Mouse (Mus musculus): Measurements from ENCODE around the gene Unc93b1. TPM values are rescaled to one million over a fixed set of nuclear protein-coding genes. Genes with fewer than 3 reads are reported as not detected.
"Not testable (repeated sequence)": the region's sequence is repeated elsewhere in the genome, so short reads cannot be mapped to it uniquely, and the experiment has no call there.

Unc93b1 gene
- total RNA-seq, 2 experiments from 2014 or later, result 16.0 to 18.4 TPM

DNA sequence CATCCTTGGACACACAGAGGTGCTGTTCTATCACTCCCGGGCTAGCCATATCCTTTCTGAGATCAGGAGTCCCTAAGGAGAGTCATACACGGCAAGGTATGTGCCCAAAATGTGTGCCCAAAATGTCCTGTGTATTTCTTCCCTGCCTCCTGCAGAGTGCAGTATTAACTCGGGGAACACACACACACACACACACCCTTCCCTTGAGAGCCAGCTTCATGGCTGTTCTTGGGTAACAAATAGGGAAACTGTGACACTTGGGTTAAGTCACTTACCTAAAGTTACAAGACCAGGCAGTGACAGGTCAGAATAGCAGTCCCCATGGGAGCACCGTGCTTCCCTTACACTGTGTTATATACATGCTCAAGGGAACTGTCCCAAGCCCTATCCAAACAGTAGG, 29.0 kb downstream of the Unc93b1 start:
- no peak for DNase-seq (ENCODE audit: low spot score in 2 of 2)
- intact Hi-C loops (cut with DNase I), result no loop called here

DNA sequence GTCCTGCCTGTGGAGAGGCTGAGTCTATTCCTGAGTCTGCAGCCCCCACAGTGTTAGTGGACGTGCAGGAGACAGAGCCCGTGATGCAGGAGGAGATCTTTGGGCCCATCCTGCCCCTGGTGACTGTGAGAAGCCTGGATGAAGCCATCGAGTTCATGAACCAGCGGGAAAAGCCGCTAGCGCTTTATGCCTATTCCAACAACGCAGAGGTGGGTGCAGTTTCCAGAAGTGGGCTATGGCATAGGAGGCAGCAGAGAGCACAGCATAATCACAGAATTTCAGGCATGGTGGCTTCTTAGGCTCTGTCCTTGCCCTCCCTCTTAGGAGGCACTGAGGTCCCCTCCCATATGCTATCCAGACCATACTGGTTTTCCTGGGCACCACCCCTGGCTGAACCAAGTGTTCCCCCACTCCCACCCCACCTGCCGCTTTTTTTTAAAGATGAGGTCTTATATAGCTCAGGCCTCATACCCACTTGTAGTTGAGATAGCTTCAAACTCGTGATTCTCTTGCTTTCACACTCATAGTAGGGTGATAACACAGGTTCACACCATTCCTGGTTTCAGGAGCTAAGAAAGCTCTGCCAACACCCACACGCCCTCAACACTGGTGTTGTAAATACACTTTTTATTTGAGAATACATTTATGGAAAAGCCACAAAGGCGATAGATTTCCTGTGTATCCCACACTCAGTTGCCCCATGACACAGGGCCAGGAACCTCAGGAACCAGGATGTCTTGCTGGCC, 31.5 kb downstream of the Unc93b1 start:
- intact Hi-C loops (cut with DNase I), result no loop called here
- DNase-seq (ENCODE audit: low spot score in 2 of 2), result peak in 1 of 2 experiments; percentile 45

DNA sequence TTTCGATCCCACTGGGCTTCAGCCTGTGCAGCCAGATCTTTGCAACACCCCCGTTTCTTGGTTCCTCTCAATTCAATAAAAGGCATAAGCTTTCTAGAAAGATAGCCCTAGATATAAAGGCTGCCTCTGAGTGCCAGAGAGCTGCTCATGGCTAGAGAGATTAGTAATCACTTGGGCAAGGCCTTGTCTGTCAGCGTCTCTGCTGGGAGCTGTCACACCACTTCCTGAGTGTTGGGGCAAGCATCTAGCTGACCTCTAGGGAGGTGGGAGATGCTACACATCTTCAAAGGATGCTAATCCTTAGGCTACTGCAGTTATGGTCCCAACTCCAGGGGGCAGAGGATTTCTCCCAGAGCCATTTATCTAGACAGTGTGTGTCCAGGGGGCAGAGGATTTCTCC, 32.3 kb downstream of the Unc93b1 start:
- intact Hi-C loops (cut with DNase I), result no loop called here
- no peak for DNase-seq (ENCODE audit: low spot score in 2 of 2)

DNA sequence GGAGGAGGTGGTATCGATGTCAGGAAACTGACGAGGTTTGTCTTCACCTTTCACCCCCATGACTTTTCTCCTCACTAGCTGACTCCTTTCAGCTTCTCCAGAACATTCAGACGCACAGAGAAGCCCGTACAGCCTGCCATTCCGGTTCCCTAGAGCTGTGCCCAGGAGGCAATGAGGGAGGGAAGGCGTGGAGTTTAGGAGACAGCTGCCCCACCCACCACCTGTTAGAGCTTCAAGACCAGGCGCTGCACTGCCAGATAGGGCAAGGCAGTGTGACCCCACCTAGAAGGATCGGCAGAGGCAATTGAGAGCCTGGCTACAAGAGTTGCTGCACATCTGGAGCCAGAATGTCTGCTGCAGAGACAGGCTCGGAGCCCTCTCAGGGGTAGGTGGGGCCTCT, 37.2 kb downstream of the Unc93b1 start, which contains the start of gene Aldh3b2:
Aldh3b2 (plus strand) TSS at position 100 of the 400 bp plus-strand sequence.
- intact Hi-C loops (cut with DNase I), result no loop called here
- no peak for DNase-seq (ENCODE audit: low spot score in 2 of 2)

DNA sequence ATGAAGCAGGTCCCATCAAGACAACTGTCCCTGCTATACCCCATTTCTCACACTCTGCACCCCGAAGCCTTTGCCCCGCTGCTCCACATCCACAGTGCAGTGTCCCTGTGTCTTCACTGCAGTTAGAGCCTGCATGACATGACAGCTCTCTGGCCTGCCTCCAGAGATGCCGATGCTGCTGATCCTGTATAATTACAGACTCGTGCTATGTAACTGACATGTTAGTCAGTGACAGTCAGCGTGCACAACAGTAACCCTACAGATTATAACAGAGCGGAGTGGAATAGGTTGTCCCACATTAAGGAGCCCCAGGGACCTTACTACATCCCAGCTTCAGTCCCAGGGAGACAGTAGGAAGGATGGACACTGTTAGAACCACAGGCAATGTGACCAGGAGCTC, 39.6 kb downstream of the Unc93b1 start:
- intact Hi-C loops (cut with DNase I); DNase-seq (ENCODE audit: low spot score in 2 of 2): not testable (repeated sequence)

DNA sequence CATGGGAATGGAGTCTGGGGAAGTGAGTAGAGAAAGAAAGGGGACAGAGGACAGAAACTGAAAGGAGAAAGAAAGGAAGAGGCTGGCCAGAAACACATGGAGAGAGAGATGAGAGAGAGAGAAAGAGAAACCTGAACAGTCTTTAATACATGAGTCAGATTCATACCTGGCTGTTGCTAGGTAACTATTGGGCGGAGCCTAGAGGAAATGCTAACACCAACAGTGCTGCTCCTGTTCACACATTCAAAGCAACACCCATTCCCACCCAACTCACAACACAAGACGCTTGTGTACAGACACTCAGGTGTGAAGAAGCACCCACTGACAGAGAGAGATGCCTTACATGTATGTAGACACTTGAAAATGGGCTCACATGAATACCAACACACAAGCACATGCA, 40.9 kb downstream of the Unc93b1 start:
- intact Hi-C loops (cut with DNase I), result no loop called here
- DNase-seq (ENCODE audit: low spot score in 2 of 2), result no peak

DNA sequence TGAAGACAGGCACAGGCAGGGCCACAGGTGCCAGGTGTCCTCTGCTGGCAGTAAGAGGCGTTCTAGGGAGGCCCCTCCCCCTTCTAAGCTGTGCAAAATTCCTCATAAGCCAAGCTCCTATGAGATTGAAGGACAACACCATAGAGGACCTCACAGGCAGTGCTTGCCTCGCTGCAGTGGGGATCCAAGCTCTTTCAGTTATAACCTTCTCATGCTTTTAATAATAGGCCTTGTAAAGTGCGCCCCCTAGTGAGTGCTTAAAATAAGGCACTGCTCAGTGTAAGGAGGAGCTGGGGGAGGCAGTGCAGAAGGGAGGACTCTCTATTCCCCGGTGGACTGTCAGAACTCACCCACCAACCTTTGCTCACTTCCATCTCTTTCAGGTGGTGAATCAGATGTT, 45.3 kb downstream of the Unc93b1 start:
- intact Hi-C loops (cut with DNase I), result loop anchor here (2.0 kb wide), 1 partner anchor 34 kb away; no protein-coding TSS in a partner anchor

DNA sequence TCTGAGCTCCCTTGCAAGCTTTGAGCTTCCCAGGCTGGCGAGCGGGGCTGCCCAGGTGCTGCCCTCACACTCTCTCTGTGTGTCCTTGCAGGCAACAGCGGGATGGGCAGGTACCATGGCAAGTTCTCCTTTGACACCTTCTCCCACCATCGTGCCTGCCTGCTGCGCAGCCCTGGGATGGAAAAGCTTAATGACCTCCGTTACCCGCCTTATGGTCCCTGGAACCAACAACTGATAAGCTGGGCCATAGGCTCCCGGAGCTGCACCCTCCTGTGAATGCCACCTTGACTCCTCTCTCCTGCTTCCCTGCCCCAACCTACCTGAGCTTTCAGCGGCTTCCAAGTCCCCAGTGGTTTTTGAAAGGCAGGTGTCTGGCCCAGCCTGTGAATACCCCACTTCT, 45.9 kb downstream of the Unc93b1 start:
- no peak for DNase-seq (ENCODE audit: low spot score in 2 of 2)
- intact Hi-C loops (cut with DNase I), result loop anchor here (2.0 kb wide), 1 partner anchor 34 kb away; no protein-coding TSS in a partner anchor

More for the DNA sequence above, 45.3 kb downstream of the Unc93b1 start:
- peak; percentile 88 to 93 for DNase-seq (ENCODE audit: low spot score in 2 of 2)

DNA sequence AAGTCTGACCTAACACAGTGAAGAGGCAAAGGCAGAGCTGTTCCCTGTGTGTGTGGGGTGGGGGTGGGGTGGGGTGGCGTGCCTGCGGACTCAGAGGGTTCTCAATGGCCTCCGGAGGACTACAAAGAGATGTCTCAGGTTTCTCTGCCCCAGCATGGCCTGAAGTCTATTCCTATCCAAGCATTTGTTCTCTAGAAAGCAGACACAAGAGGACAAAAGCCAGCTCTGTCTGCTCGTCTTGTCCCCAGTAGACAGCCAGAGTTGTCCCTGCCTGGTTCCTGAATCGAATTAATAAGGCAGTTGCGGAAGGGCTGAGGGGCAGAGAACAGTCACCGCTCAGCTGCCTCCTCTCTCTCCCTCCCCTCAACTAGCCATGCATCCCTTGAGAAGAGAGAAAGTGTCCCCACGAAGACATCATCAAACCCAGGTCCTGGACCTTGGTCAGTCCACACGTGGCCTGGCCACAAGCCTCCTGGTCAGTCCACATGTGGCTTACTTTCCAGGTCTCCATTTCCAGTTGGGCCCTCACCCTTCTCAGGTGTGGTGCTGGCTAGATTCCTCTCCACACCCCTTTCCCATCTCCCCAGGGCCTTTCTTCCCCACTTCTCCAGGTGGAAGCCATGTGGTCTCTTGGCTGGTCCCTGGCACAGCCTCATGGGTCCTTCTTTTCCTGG, 48.7 kb downstream of the Unc93b1 start:
- intact Hi-C loops (cut with DNase I), result no loop called here
- no peak for DNase-seq (ENCODE audit: low spot score in 2 of 2)

DNA sequence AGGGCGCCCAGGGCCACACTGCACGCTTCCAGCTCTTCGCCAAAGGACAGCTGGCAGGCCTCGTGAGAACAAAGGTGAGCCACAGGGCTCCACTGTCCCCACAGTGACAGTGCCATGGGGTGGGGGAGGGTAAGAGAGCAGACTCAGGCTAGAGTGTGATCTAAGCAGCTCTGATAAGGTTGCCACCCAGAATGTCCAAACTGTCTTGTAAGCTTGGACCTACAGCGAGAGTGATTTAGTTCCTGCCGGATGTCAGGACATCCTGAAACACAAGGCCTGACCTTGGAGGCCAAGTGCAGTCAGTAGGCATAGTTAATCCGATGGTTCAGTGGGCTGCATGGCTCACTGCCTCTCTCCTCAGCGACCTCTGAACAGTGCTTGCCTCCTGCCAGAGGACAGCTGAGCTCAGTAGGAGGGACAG, 50.3 kb downstream of the Unc93b1 start:
- intact Hi-C loops (cut with DNase I), result no loop called here
- no peak for DNase-seq (ENCODE audit: low spot score in 2 of 2)

DNA sequence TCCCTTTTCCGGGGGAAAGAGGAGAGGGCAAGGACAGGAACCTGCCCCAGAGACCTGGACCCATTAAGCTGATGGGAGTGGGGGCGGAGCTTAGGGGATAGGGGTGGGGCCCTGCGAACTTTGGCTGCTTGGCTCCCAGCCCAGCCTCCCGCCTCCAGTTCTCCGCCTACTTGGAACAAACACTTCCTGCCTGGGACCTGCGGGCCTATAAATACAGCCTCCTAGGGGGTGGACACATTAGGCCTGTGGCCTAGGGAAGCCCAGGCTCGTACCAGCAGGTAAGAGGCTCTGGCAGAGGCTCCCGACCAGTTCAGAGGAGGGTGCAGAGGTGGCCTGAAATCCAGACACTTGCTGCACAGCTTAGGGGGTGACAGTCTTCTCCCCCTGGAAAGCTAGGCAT, 51.3 kb downstream of the Unc93b1 start, which contains the start of gene Acy3:
Acy3 (plus strand) TSS at position 237 of the 400 bp plus-strand sequence.
- intact Hi-C loops (cut with DNase I), result no loop called here
- peak; percentile 51 to 52 for DNase-seq (ENCODE audit: low spot score in 2 of 2)

DNA sequence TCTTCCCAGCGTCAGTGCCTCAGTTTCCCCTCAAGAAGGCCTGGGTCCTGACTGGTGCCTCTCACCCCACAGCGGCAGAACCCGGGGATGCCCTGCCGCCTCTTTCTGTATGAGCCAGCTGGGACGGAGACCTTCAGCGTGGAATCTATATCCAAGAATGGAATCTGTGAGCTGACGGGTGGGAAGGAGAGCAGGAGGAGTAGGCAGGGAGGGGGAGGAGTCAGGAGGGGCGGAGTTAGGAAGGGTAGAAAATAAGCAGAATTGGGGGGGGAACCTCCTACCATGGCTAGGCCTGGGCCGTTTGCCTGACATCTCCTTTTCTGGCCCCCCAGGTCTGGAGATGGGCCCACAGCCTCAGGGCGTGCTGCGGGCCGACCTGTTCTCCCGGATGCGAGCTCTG, 53.1 kb downstream of the Unc93b1 start:
- no peak for DNase-seq (ENCODE audit: low spot score in 2 of 2)
- intact Hi-C loops (cut with DNase I), result no loop called here

DNA sequence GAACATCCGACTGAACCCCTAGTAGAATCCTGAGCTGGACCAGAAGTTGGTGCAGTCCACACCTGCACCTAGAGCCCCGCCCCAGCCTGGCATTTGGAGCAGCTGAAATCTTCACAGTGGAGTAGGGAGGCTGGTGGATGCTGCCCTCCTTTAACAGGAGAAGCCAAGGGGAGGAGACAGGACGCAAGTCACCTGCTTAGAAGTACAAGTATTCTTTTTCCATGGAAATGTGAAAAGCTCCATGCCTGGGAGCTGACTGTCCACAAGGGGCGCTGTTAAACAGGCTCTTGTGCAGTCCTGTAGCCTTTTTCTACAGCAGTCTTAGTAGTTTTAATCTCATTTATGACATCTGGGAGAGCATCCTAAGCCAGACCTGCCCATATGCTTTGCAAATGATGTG, 53.8 kb downstream of the Unc93b1 start:
- intact Hi-C loops (cut with DNase I), result no loop called here
- no peak for DNase-seq (ENCODE audit: low spot score in 2 of 2)

DNA sequence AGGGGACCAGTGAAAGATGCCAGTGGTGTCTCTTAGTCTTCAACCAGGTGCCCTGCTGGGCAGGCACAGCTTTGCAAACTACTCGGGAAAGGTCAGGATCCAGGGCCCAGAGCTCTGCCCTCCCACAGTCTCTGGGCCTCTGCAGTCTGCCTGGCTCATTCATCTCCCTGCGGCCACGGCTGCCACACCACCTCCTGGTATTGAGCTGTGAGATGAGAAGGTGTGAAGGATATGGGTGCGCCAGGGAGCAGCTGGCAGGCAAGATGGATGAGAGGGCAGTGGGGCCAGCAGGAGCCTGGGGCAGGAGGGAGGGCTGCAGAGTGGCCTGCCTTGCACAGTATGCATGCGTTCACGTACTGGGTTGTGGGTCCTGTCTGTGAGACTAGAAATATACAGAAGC, 55.8 kb downstream of the Unc93b1 start:
- intact Hi-C loops (cut with DNase I), result no loop called here
- no peak for DNase-seq (ENCODE audit: low spot score in 2 of 2)

DNA sequence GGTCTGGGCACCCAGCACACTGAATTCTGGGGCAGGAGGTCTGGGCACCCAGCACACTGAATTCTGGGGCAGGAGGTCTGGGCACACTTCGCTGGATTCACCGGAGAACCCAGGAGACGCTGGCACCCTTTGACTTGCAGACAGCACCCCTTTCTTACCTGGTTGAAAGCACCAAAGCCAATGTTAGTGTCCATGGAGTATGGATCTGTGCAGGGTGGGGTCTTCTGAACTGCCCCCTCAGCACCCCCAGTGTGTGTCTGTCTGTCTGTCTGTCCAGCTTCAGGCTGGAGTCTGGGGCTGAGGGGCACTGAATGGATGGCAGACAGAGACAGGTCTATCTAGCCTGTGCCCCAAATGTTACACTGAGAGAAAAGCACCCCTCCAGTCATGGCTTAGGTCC, 56.6 kb downstream of the Unc93b1 start:
- intact Hi-C loops (cut with DNase I), result no loop called here
- DNase-seq (ENCODE audit: low spot score in 2 of 2), result no peak

DNA sequence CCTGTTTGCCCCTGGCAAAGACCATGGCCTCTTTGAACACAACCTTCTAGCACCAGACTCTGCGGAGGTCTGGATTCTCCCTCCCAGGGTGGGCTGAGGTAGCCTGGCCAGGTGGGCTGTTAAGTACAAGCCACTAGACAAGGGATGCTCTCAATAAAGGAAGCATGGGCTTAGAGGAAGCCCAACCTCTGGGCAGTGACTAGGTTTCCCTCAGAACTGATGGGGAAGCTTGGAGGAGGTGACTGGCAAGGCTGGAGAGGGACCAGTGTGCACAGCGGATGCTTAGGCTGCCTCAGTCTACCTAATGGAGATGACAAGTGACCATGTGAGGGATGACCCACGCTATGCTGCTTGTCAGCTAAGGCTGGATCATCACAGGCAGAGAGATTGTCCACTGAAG, 57.0 kb downstream of the Unc93b1 start:
- intact Hi-C loops (cut with DNase I), result no loop called here
- no peak for DNase-seq (ENCODE audit: low spot score in 2 of 2)

DNA sequence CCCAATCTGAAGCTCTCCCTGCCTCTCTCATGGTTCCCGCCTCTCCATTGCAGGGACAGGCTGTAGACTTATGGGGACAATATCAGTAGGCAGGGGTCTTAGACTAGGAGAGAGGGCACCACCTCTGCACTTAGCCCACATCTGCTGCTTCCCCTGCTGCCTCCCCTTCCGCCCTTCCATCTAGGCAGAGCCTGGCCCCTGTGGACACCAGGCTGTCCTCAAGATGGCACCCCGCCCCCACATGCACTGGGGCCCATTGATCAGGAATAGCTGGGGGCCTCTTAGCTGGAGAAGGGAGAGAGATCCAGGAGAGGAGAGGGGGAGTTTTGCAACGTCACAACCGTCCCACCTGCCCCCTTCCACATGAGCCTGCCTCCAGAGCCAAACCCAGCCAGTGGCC, 57.4 kb downstream of the Unc93b1 start, which contains the start of gene Tbx10:
Tbx10 (plus strand) TSS at position 337 of the 400 bp plus-strand sequence.
- DNase-seq (ENCODE audit: low spot score in 2 of 2), result no peak
- intact Hi-C loops (cut with DNase I), result no loop called here

DNA sequence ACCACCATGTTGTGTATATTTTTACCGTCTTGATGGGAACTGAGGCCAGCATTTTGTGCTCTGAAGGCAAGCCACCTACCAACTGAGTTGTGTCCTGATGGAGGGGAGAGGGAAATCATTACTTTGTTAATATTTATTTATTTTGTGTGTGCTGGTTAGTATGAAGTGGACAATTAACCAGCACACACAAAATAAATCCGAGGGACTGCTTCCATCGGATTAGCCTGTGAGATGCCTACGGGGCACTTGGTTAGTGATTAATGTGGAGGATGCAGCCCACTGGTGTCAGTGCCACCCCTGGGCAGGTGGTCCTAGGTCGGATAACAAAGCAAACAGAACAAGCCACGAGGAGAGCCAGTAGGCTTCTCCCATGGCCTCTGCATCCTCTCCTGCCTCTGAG, 59.9 kb downstream of the Unc93b1 start:
- intact Hi-C loops (cut with DNase I), result no loop called here
- no peak for DNase-seq (ENCODE audit: low spot score in 2 of 2)

DNA sequence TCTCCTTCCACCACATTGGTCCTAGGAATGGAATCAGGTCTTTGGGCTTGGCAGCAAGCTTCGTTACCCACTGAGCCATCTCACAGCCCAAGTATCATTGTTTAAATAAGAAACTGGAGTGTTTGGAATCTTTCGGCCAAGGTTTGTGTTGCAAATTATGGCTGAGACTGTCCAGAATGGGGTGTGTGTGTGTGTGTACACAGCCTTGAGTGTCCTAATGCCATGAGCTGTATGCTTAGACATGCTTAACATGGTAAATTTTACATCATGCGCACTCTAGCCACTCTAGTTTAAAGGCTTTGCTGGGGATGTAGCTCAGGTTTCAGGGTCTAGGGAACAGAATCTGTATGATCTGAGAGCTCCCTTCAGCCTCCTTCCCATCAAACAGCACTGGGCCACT, 60.5 kb downstream of the Unc93b1 start:
- no peak for DNase-seq (ENCODE audit: low spot score in 2 of 2)
- intact Hi-C loops (cut with DNase I), result no loop called here

DNA sequence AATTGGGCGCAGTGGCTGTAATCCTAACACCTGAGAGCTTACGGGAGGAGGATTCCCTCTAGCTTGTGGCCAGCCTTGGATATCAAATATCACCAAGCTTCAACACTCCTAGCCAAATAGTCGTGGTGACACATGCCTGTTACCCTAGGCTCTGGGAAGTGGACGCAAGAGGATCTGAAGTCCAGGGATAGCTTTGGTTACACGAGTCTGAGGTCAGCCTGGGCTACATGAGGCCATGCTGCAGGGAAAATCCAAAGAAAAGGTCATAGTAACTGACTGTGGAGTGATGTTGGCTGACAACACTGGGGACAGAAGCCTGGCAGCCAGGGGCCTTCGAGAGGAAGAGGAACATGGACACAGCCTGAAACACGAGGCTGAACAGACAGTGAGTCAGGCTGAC, 61.1 kb downstream of the Unc93b1 start:
- intact Hi-C loops (cut with DNase I), result no loop called here
- no peak for DNase-seq (ENCODE audit: low spot score in 2 of 2)

DNA sequence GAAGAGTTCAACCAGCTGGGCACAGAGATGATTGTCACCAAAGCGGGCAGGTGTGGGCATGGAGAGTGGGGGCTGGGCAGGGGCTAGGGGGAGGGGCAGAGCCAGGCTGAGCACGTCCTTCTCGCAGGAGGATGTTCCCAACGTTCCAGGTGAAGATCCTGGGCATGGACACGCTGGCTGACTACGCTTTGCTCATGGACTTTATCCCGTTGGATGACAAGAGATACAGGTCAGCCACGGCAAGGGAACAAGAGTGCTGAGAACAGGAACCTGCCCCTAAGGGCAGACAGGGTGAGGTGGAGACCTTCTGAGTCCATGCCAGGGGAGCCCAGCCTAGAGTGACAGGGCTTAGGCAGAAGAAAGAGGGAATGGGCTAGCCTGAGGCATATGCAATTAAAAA, 61.8 kb downstream of the Unc93b1 start:
- no peak for DNase-seq (ENCODE audit: low spot score in 2 of 2)
- intact Hi-C loops (cut with DNase I), result no loop called here

Data from left cerebral cortex, postnatal 14 days (tissue).